Mouse (Mus musculus) cortical plate, adult 2 months (tissue): ENCODE measurements around the gene Nrxn2.

Experiments used
- CTCF ChIP-seq: fragments of 200-500 bp; IDR thresholded peaks from 2 replicates; pipeline ENCODE4 v1.5.1; 2011; ENCODE audit warnings: mild to moderate bottlenecking, control low read depth, low read length; ENCODE audit not compliant: insufficient read depth; ENCODE audit errors: extremely low read depth
- POLR2A ChIP-seq: fragments of 200-500 bp; IDR thresholded peaks from 2 replicates; pipeline ENCODE4 v1.6.1; 2011; ENCODE audit warnings: mild to moderate bottlenecking, low read length, control low read depth; ENCODE audit not compliant: insufficient read depth; ENCODE audit errors: extremely low read depth

DNA sequence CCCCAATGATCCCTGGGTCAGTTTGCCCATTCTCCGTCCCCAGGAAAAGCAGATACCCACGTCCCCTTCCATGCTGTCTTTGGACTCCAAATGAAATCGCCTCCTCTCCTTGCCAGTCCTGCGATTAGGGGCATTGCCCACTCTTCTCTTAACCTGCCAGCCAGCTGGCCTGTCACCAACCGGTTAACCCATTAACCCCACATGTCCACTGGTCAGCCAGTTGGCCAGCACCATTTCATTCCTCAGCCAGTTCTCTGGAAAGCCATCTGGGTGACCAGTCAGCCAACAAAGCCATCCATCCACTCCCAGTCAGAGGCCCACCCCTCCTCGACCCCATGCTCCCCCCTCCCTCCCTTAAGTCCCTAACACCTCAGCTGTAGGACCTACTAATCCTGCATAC, 44.3 kb downstream of the Nrxn2 start:
- TF ChIP-seq CTCF: no peak
- no peak for TF ChIP-seq POLR2A
